Mouse (Mus musculus): ENCODE measurements around the gene Hip1. TPM values are rescaled to one million over a fixed set of nuclear protein-coding genes. Genes with fewer than 3 reads are reported as not detected.

Gene Hip1
- polyA plus RNA-seq, 1 experiment from 2014 or later, result 49.1 TPM

GRCm38 (mm10) chr5:135362572-135362971 is 182.3 kb downstream of the Hip1 start:
- Histone ChIP-seq H3K9me3 (replicated peaks) (peaks cover under 1% of the 10 kb centered on the region), H3K4me3 (no peak overlapping the region), H3K4me1 (no peaks in the 10 kb centered on the region), H3K36me3 (no peaks in the 10 kb centered on the region), H3K27me3 (ENCODE audit: low read depth, poor library complexity, severe bottlenecking) (0 out of 2 replicates have a peak, but pooled peaks cover 2% of the 10 kb centered on the region), H3K27ac (no peak overlapping the region)
- DNase-seq (ENCODE audit: low spot score), result no peak
- WGBS, result 95% methylated on average over 3 of the region's 3 CpGs

GRCm38 (mm10) chr5:135359772-135360171 is 185.1 kb downstream of the Hip1 start:
- H3K4me1 ChIP-seq, result no peaks in the 10 kb centered on the region
- 0 out of 2 replicates have a peak, but pooled peaks cover 2% of the 10 kb centered on the region for H3K27me3 ChIP-seq (ENCODE audit: low read depth, poor library complexity, severe bottlenecking)
- H3K36me3 ChIP-seq, result no peaks in the 10 kb centered on the region
- 94% methylated on average over 2 of the region's 2 CpGs for WGBS
- no peak for DNase-seq (ENCODE audit: low spot score)
- no peak overlapping the region for H3K4me3 ChIP-seq
- peaks cover 2% of the 10 kb centered on the region for H3K9me3 ChIP-seq (replicated peaks)
- H3K27ac ChIP-seq, result no peak overlapping the region

- Histone ChIP-seq H3K9me3 (replicated peaks) (peaks cover 2% of the 10 kb centered on the region), H3K27me3 (ENCODE audit: low read depth, poor library complexity, severe bottlenecking) (peaks cover 20% of the 10 kb centered on the region), H3K36me3 (no peaks in the 10 kb centered on the region), H3K4me1 (peaks cover 6% of the 10 kb centered on the region), H3K4me3 (no peak overlapping the region), H3K27ac (no peak overlapping the region)
- no peak for DNase-seq (ENCODE audit: low spot score)
- 89% methylated on average over 2 of the region's 2 CpGs for WGBS
Observed at GRCm38 (mm10) chr5:135357556-135357955, 187.4 kb downstream of the Hip1 start.

Small RNAs within 50 kb of the gene (microRNA-seq; reads per million reads assigned to microRNA genes)
- gene Mir7033, result not detected

Other genes starting within 250 kb of the Hip1 start
- gene Fkbp6, start 195.1 kb downstream of the Hip1 start, polyA plus RNA-seq (2016; fragmentation: Nextera tagmentation; extraction: Ambion mirVana), result not detected in 2 replicates
- not detected in 2 replicates for gene Trim50, start 191.8 kb downstream of the Hip1 start, polyA plus RNA-seq (2016; fragmentation: Nextera tagmentation; extraction: Ambion mirVana)
- 53.2 and 58.5 TPM in 2 replicates for gene Nsun5, start 175.2 kb downstream of the Hip1 start, polyA plus RNA-seq (2016; fragmentation: Nextera tagmentation; extraction: Ambion mirVana)
- 23.0 and 23.4 TPM in 2 replicates for gene Pom121, start 150.6 kb downstream of the Hip1 start, polyA plus RNA-seq (2016; fragmentation: Nextera tagmentation; extraction: Ambion mirVana)
- not detected in 2 replicates for gene Ccl26, start 18.4 kb upstream of the Hip1 start, polyA plus RNA-seq (2016; fragmentation: Nextera tagmentation; extraction: Ambion mirVana)
- 0.54 TPM in 1 of 2 replicates, not detected in the other for gene Ccl24, start 27.9 kb upstream of the Hip1 start, polyA plus RNA-seq (2016; fragmentation: Nextera tagmentation; extraction: Ambion mirVana)
- 61.4 and 62.5 TPM in 2 replicates for gene Rhbdd2, start 87.5 kb upstream of the Hip1 start, polyA plus RNA-seq (2016; fragmentation: Nextera tagmentation; extraction: Ambion mirVana)
- gene Por, start 124.9 kb upstream of the Hip1 start, polyA plus RNA-seq (2016; fragmentation: Nextera tagmentation; extraction: Ambion mirVana), result 166 and 179 TPM in 2 replicates
- gene Tmem120a, start 199.3 kb upstream of the Hip1 start, polyA plus RNA-seq (2016; fragmentation: Nextera tagmentation; extraction: Ambion mirVana), result 54.1 and 62.5 TPM in 2 replicates
- not detected in 2 replicates for gene Styxl1, start 233.3 kb upstream of the Hip1 start, polyA plus RNA-seq (2016; fragmentation: Nextera tagmentation; extraction: Ambion mirVana)
- gene Mdh2, start 233.4 kb upstream of the Hip1 start, polyA plus RNA-seq (2016; fragmentation: Nextera tagmentation; extraction: Ambion mirVana), result 600 and 631 TPM in 2 replicates

All from limb, embryonic 10.5 days (tissue).